Mouse (Mus musculus): Measurements from ENCODE around the gene Vmn1r194. TPM values are rescaled to one million over a fixed set of nuclear protein-coding genes. Genes with fewer than 3 reads are reported as not detected.

Vmn1r194 gene
- not detected for polyA plus RNA-seq (2014; fragmentation: Illumina TruSeq; extraction: RNeasy Lipid Tissue Mini Kit (QIAGEN cat#74804); ENCODE audit: low replicate concordance)

GRCm38 (mm10) chr13:22243915-22244314 lies at the start of gene Vmn1r194:
Gene Vmn1r194, plus strand, starts transcription at chr13:22244215.

DNA sequence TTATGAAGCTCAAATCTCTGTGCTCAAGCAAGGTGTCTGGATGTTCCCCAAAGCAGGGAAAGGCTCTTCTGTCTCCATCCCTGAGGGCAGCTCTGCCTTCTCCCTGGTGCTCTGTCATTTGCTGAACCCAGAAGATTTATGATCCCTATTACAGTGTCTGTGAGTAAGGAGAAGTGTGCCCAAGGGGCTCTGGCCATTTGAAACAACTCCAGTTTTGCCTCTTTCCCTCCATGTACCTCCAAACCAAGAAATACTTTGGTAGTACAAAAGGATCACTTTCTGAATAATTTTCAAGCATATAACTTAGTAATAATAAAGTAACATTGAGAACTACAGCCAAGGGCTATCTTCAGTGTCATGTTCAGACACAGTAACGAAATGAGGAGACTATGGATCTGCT lies 21.0 kb upstream of the Vmn1r194 start, which contains the start of gene Vmn1r193:
Vmn1r193 (minus strand) TSS at position 101 of the 400 bp plus-strand sequence.

DNA sequence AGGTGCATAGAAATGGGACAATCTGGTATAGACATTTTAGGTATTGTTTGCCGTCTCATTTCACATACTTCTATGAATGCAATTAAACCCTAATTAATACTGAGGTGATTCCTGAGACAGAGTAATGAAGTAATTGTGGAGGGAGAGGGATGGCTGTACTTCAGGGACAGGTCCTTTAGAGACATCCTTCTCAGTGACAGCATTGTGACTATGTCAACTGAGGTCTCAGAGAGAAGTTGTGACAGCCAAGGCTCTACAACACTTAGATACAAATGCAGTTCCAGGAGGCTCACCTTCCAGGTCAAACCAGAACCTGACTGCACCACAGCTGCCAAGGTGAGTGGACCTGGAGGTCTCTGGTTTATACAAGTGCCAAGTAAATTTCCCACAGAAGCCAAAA lies 26.2 kb downstream of the Vmn1r194 start, which contains the start of gene Vmn1r195:
Vmn1r195 (plus strand) TSS at position 301 of the 400 bp plus-strand sequence.

DNA sequence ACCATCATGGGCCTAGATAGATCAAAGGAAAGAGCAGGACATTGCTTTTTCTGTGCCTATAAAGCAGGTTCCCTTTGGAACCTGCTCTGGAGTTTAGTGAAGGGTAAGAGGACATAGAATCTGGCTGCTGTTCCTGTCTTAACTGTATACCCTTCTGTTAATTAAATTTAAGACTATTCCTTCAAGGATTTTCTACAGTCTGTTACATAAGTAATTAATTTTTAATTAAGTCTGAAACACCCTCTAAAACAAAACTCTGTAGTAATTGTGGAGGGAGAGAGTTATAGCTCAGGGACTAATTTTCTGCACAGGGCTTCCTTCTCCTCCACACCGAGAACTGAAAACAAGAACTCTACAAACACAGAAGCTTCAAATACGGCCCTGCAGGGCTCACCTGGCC lies 45.6 kb downstream of the Vmn1r194 start, which contains the start of gene Vmn1r196:
Vmn1r196 (plus strand) TSS at position 301 of the 400 bp plus-strand sequence.

Other genes starting within 250 kb of the Vmn1r194 start
- 0.74 TPM for gene Prss16, start 234.5 kb upstream of the Vmn1r194 start, polyA plus RNA-seq (2014; fragmentation: Illumina TruSeq; extraction: RNeasy Lipid Tissue Mini Kit (QIAGEN cat#74804); ENCODE audit: low replicate concordance)
- not detected for gene Hist1h2ah, start 208.6 kb upstream of the Vmn1r194 start, polyA plus RNA-seq (2014; fragmentation: Illumina TruSeq; extraction: RNeasy Lipid Tissue Mini Kit (QIAGEN cat#74804); ENCODE audit: low replicate concordance)
- not detected for gene Hist1h2bk, start 208.3 kb upstream of the Vmn1r194 start, polyA plus RNA-seq (2014; fragmentation: Illumina TruSeq; extraction: RNeasy Lipid Tissue Mini Kit (QIAGEN cat#74804); ENCODE audit: low replicate concordance)
- gene Hist1h4i, start 202.9 kb upstream of the Vmn1r194 start, polyA plus RNA-seq (2014; fragmentation: Illumina TruSeq; extraction: RNeasy Lipid Tissue Mini Kit (QIAGEN cat#74804); ENCODE audit: low replicate concordance): 2.1 TPM
- not detected for gene Hist1h2ag, start 201.3 kb upstream of the Vmn1r194 start, polyA plus RNA-seq (2014; fragmentation: Illumina TruSeq; extraction: RNeasy Lipid Tissue Mini Kit (QIAGEN cat#74804); ENCODE audit: low replicate concordance)
- not detected for gene Hist1h2bj, start 201.0 kb upstream of the Vmn1r194 start, polyA plus RNA-seq (2014; fragmentation: Illumina TruSeq; extraction: RNeasy Lipid Tissue Mini Kit (QIAGEN cat#74804); ENCODE audit: low replicate concordance)
- gene Vmn1r188, start 159.8 kb upstream of the Vmn1r194 start, polyA plus RNA-seq (2014; fragmentation: Illumina TruSeq; extraction: RNeasy Lipid Tissue Mini Kit (QIAGEN cat#74804); ENCODE audit: low replicate concordance): not detected
- not detected for gene Vmn1r189, start 138.4 kb upstream of the Vmn1r194 start, polyA plus RNA-seq (2014; fragmentation: Illumina TruSeq; extraction: RNeasy Lipid Tissue Mini Kit (QIAGEN cat#74804); ENCODE audit: low replicate concordance)
- gene Vmn1r191, start 60.2 kb upstream of the Vmn1r194 start, polyA plus RNA-seq (2014; fragmentation: Illumina TruSeq; extraction: RNeasy Lipid Tissue Mini Kit (QIAGEN cat#74804); ENCODE audit: low replicate concordance): not detected
- not detected for gene Vmn1r192, start 53.1 kb upstream of the Vmn1r194 start, polyA plus RNA-seq (2014; fragmentation: Illumina TruSeq; extraction: RNeasy Lipid Tissue Mini Kit (QIAGEN cat#74804); ENCODE audit: low replicate concordance)
- not detected for gene Vmn1r193, start 21.1 kb upstream of the Vmn1r194 start, polyA plus RNA-seq (2014; fragmentation: Illumina TruSeq; extraction: RNeasy Lipid Tissue Mini Kit (QIAGEN cat#74804); ENCODE audit: low replicate concordance)
- not detected for gene Vmn1r195, start 26.3 kb downstream of the Vmn1r194 start, polyA plus RNA-seq (2014; fragmentation: Illumina TruSeq; extraction: RNeasy Lipid Tissue Mini Kit (QIAGEN cat#74804); ENCODE audit: low replicate concordance)
- gene Vmn1r196, start 45.7 kb downstream of the Vmn1r194 start, polyA plus RNA-seq (2014; fragmentation: Illumina TruSeq; extraction: RNeasy Lipid Tissue Mini Kit (QIAGEN cat#74804); ENCODE audit: low replicate concordance): not detected
- not detected for gene Vmn1r197, start 80.4 kb downstream of the Vmn1r194 start, polyA plus RNA-seq (2014; fragmentation: Illumina TruSeq; extraction: RNeasy Lipid Tissue Mini Kit (QIAGEN cat#74804); ENCODE audit: low replicate concordance)
- gene Vmn1r198, start 106.1 kb downstream of the Vmn1r194 start, polyA plus RNA-seq (2014; fragmentation: Illumina TruSeq; extraction: RNeasy Lipid Tissue Mini Kit (QIAGEN cat#74804); ENCODE audit: low replicate concordance): not detected
- gene Vmn1r199, start 135.6 kb downstream of the Vmn1r194 start, polyA plus RNA-seq (2014; fragmentation: Illumina TruSeq; extraction: RNeasy Lipid Tissue Mini Kit (QIAGEN cat#74804); ENCODE audit: low replicate concordance): not detected
- not detected for gene Vmn1r200, start 146.2 kb downstream of the Vmn1r194 start, polyA plus RNA-seq (2014; fragmentation: Illumina TruSeq; extraction: RNeasy Lipid Tissue Mini Kit (QIAGEN cat#74804); ENCODE audit: low replicate concordance)
- not detected for gene Vmn1r201, start 227.7 kb downstream of the Vmn1r194 start, polyA plus RNA-seq (2014; fragmentation: Illumina TruSeq; extraction: RNeasy Lipid Tissue Mini Kit (QIAGEN cat#74804); ENCODE audit: low replicate concordance)